Mouse (Mus musculus) liver, embryonic 14.5 days (tissue): Measurements from ENCODE around the gene Tgfb2.

Source experiments
- CTCF ChIP-seq: IDR thresholded peaks from 2 replicates; pipeline ENCODE4 v1.5.1; 2016; ENCODE audit warnings: antibody characterized with exemption, low read depth, control low read depth
- EP300 ChIP-seq: IDR thresholded peaks from 2 replicates; pipeline ENCODE4 v1.6.1; 2016; ENCODE audit warnings: antibody characterized with exemption, low read depth

DNA sequence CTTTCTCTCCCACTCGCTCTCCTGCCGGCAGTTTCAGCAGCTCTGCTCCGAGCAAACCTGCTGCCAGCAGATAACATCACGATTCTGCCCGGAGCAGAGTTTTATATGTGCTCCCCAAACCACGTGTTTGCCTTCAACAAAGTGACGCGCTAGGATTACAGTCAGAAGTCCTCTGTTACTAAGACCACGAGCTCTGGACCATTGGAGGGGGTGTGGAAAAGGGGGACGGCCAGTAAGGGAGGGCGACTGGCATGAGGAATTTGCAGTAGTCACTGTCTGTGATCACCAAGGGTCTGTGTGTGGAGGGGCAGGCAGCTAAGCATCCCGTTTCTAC lies at the start of gene Tgfb2:
- no peak for TF ChIP-seq CTCF
- TF ChIP-seq EP300: no peak
